Mouse (Mus musculus): Measurements from ENCODE around the gene Olfr1249. TPM values are rescaled to one million over a fixed set of nuclear protein-coding genes. Genes with fewer than 3 reads are reported as not detected.
"Not testable (repeated sequence)": the region's sequence is repeated elsewhere in the genome, so short reads cannot be mapped to it uniquely, and the experiment has no call there.

Gene Olfr1249
- total RNA-seq (2021): not detected
- long read RNA-seq, experiment 1: 0 reads
- long read RNA-seq, experiment 2: 0 reads

- no peak for TF ChIP-seq CTCF (IDR thresholded peaks at IDR 0.05)
- no peak for DNase-seq (ENCODE audit: extremely low spot score in 1 of 2, low spot score in 2 of 2)
- H3K4me3 ChIP-seq: no peak within 1 kb of the TSS
- no peak within 1 kb of the TSS for H3K27ac ChIP-seq
- intact Hi-C loops (cut with DNase I): no loop called here
Observed at GRCm38 (mm10) chr2:89634883-89635282, at the start of gene Olfr1249. TSS of gene Olfr1249 (minus strand) at chr2:89634983.

- Histone ChIP-seq H3K4me3 (no peak within 1 kb of the TSS), H3K27ac (no peak within 1 kb of the TSS)
- no peak for TF ChIP-seq CTCF (IDR thresholded peaks at IDR 0.05)
- intact Hi-C loops (cut with DNase I): no loop called here
- DNase-seq (ENCODE audit: extremely low spot score in 1 of 2, low spot score in 2 of 2): no peak
Observed at GRCm38 (mm10) chr2:89671836-89672235, 37.1 kb upstream of the Olfr1249 start, which contains the start of gene Olfr1251. TSS of gene Olfr1251 (minus strand) at chr2:89671936.

- no peak within 1 kb of the TSS for H3K4me3 ChIP-seq
- intact Hi-C loops (cut with DNase I): loop anchor here (5.0 kb wide), 1 partner anchor 34 kb away; no protein-coding TSS in a partner anchor
- no peak for TF ChIP-seq CTCF (IDR thresholded peaks at IDR 0.05)
Observed at GRCm38 (mm10) chr2:89661367-89661766, 26.6 kb upstream of the Olfr1249 start, which contains the start of gene Olfr1250. TSS of gene Olfr1250 (minus strand) at chr2:89661467.

GRCm38 (mm10) chr2:89618145-89618544 is 16.6 kb downstream of the Olfr1249 start, which contains the start of gene Olfr1248:
TSS of gene Olfr1248 (minus strand) at chr2:89618245.
- DNase-seq (ENCODE audit: extremely low spot score in 1 of 2, low spot score in 2 of 2); H3K4me3 ChIP-seq; H3K27ac ChIP-seq; intact Hi-C loops (cut with DNase I): not testable (repeated sequence)

More at GRCm38 (mm10) chr2:89661367-89661766, 26.6 kb upstream of the Olfr1249 start, which contains the start of gene Olfr1250:
- no peak for DNase-seq (ENCODE audit: extremely low spot score in 1 of 2, low spot score in 2 of 2)
- H3K27ac ChIP-seq: no peak within 1 kb of the TSS

- Histone ChIP-seq H3K27ac (no peak within 1 kb of the TSS), H3K4me3 (no peak within 1 kb of the TSS)
- TF ChIP-seq CTCF (IDR thresholded peaks at IDR 0.05): no peak
- no peak for DNase-seq (ENCODE audit: extremely low spot score in 1 of 2, low spot score in 2 of 2)
- intact Hi-C loops (cut with DNase I): no loop called here
Observed at GRCm38 (mm10) chr2:89614030-89614429, 20.8 kb downstream of the Olfr1249 start, which contains the start of gene Olfr1247. TSS of gene Olfr1247 (minus strand) at chr2:89614130.

- H3K4me3 ChIP-seq: no peak within 1 kb of the TSS
- no peak for DNase-seq (ENCODE audit: extremely low spot score in 1 of 2, low spot score in 2 of 2)
- TF ChIP-seq CTCF (IDR thresholded peaks at IDR 0.05): no peak
- no peak within 1 kb of the TSS for H3K27ac ChIP-seq
- intact Hi-C loops (cut with DNase I): no loop called here
Observed at GRCm38 (mm10) chr2:89593057-89593456, 41.7 kb downstream of the Olfr1249 start, which contains the start of gene Olfr1246. TSS of gene Olfr1246 (minus strand) at chr2:89593157.

Other genes with a start within 250 kb of the Olfr1249 start
- gene Olfr1238, start 225.3 kb downstream of the Olfr1249 start, total RNA-seq (2021): not detected
- gene Olfr1239, start 214.6 kb downstream of the Olfr1249 start, total RNA-seq (2021): not detected
- not detected for gene Olfr1240, start 192.0 kb downstream of the Olfr1249 start, total RNA-seq (2021)
- gene Olfr1241, start 147.9 kb downstream of the Olfr1249 start, total RNA-seq (2021): not detected
- not detected for gene Olfr1242, start 136.6 kb downstream of the Olfr1249 start, total RNA-seq (2021)
- gene Olfr1243, start 103.5 kb downstream of the Olfr1249 start, total RNA-seq (2021): not detected
- not detected for gene Olfr1245, start 56.5 kb downstream of the Olfr1249 start, total RNA-seq (2021)
- gene Olfr1246, start 41.8 kb downstream of the Olfr1249 start, total RNA-seq (2021): not detected
- under 1 TPM; 0.05 to 0.12 TPM for gene Olfr1247, start 20.9 kb downstream of the Olfr1249 start, total RNA-seq (2021)
- gene Olfr1248, start 16.7 kb downstream of the Olfr1249 start, total RNA-seq (2021): not detected
- not detected for gene Olfr1250, start 26.5 kb upstream of the Olfr1249 start, total RNA-seq (2021)
- not detected for gene Olfr1251, start 37.0 kb upstream of the Olfr1249 start, total RNA-seq (2021)
- not detected for gene Olfr1252, start 90.0 kb upstream of the Olfr1249 start, total RNA-seq (2021)
- not detected for gene Olfr1253, start 122.1 kb upstream of the Olfr1249 start, total RNA-seq (2021)
- gene Olfr1254, start 158.6 kb upstream of the Olfr1249 start, total RNA-seq (2021): not detected
- gene Olfr1255, start 177.1 kb upstream of the Olfr1249 start, total RNA-seq (2021): not detected
- not detected for gene Olfr1256, start 206.6 kb upstream of the Olfr1249 start, total RNA-seq (2021)
- not detected for gene Olfr48, start 213.2 kb upstream of the Olfr1249 start, total RNA-seq (2021)
- not detected for gene Olfr1257, start 243.5 kb upstream of the Olfr1249 start, total RNA-seq (2021)

All from left cerebral cortex, adult 2 months (tissue).